Mouse (Mus musculus) midbrain, embryonic 13.5 days (tissue): Measurements from ENCODE around the gene Ccnl1. TPM values are rescaled to one million over a fixed set of nuclear protein-coding genes. Genes with fewer than 3 reads are reported as not detected.

Experiments used
- ATAC-seq: fragments of 200-750 bp; cut with Nextera tagmentation; 2 replicates; pipeline ENCODE4 v1.8.0; 2017; ENCODE audit warnings: mild to moderate bottlenecking, moderate TSS enrichment, moderate library complexity
- H3K27ac ChIP-seq: fragments of 300-500 bp; sonication (generic); 2 replicates; pipeline ENCODE4 v1.5.1; 2015; ENCODE audit warnings: inconsistent platforms, mild to moderate bottlenecking, moderate library complexity
- H3K27me3 ChIP-seq: fragments of 300-500 bp; sonication (generic); 2 replicates; pipeline ENCODE4 v1.6.1; 2015; ENCODE audit warnings: mild to moderate bottlenecking, inconsistent platforms
- H3K36me3 ChIP-seq: fragments of 300-500 bp; sonication (generic); 2 replicates; pipeline ENCODE4 v1.6.1; 2015; ENCODE audit warnings: mild to moderate bottlenecking, inconsistent platforms
- H3K4me1 ChIP-seq: fragments of 300-500 bp; sonication (generic); replicated peaks from 2 replicates; pipeline ENCODE4 v1.6.1; 2015; ENCODE audit warnings: inconsistent platforms
- H3K4me2 ChIP-seq: fragments of 300-500 bp; sonication (generic); replicated peaks from 2 replicates; pipeline ENCODE4 v1.6.1; 2015; ENCODE audit warnings: moderate library complexity, mild to moderate bottlenecking, inconsistent platforms
- H3K4me3 ChIP-seq: fragments of 300-500 bp; sonication (generic); replicated peaks from 2 replicates; pipeline ENCODE4 v1.5.1; 2015; ENCODE audit warnings: mild to moderate bottlenecking, inconsistent platforms
- H3K9ac ChIP-seq: fragments of 300-500 bp; sonication (generic); replicated peaks from 2 replicates; pipeline ENCODE4 v1.6.1; 2015; ENCODE audit warnings: mild to moderate bottlenecking, inconsistent platforms
- H3K9me3 ChIP-seq: fragments of 300-500 bp; sonication (generic); 2 replicates; pipeline ENCODE4 v1.6.1; 2016; ENCODE audit warnings: mild to moderate bottlenecking, inconsistent platforms
- WGBS: fragments of 180-500 bp; shearing (Covaris S2); methylation state at CpG from one replicate; pipeline ENCODE4 v1.1.7; 2015; 5-methylcytosine and 5-hydroxymethylcytosine counted together
- polyA plus RNA-seq: library from polyadenylated mRNA; unstranded; fragments of >200 nt; fragmentation: Nextera tagmentation; extraction: Ambion mirVana; gene quantifications from 2 replicates; pipeline ENCODE4 v1.2.1, GENCODE M21; 2015

Ccnl1 gene
- polyA plus RNA-seq, 1 experiment from 2014 or later, result 87.8 TPM

- peak overlapping the region; percentile 96 for H3K27ac ChIP-seq
- ATAC-seq, result peak; percentile 4
- H3K9ac ChIP-seq, result peak overlapping the region; percentile 71
- H3K9me3 ChIP-seq, result no peaks in the 10 kb centered on the region
- H3K36me3 ChIP-seq, result no peaks in the 10 kb centered on the region
- peak overlapping the region; percentile 60 for H3K4me3 ChIP-seq
- H3K4me2 ChIP-seq, result peak overlapping the region; percentile 63
- peaks cover 13% of the 10 kb centered on the region for H3K4me1 ChIP-seq
- 2% methylated on average over 5 of the region's 5 CpGs for WGBS
- H3K27me3 ChIP-seq, result no peaks in the 10 kb centered on the region
These were observed 17.3 kb upstream of the Ccnl1 start for GRCm38 (mm10) chr3:65975317-65975716.

GRCm38 (mm10) chr3:65974232-65975058 lies 16.4 kb upstream of the Ccnl1 start:
- Histone ChIP-seq H3K9me3 (no peaks in the 10 kb centered on the region), H3K27ac (peak overlapping the region; percentile 96), H3K4me1 (peaks cover 13% of the 10 kb centered on the region), H3K4me3 (peak overlapping the region; percentile 60), H3K4me2 (peak overlapping the region; percentile 63), H3K9ac (peak overlapping the region; percentile 71), H3K27me3 (no peaks in the 10 kb centered on the region), H3K36me3 (no peaks in the 10 kb centered on the region)
- under 1% methylated on average over 42 of the region's 43 CpGs for WGBS
- peak; percentile 98 for ATAC-seq

- H3K4me3 ChIP-seq, result peak overlapping the region; percentile 60
- no peak for ATAC-seq
- H3K27me3 ChIP-seq, result no peaks in the 10 kb centered on the region
- H3K4me1 ChIP-seq, result peaks cover 13% of the 10 kb centered on the region
- H3K27ac ChIP-seq, result peak overlapping the region; percentile 96
- WGBS, result 46% methylated on average over 8 of the region's 8 CpGs
- no peaks in the 10 kb centered on the region for H3K9me3 ChIP-seq
- H3K36me3 ChIP-seq, result no peaks in the 10 kb centered on the region
- peak overlapping the region; percentile 71 for H3K9ac ChIP-seq
- peak overlapping the region; percentile 63 for H3K4me2 ChIP-seq
These were observed 15.6 kb upstream of the Ccnl1 start for GRCm38 (mm10) chr3:65973501-65974231.

GRCm38 (mm10) chr3:65969196-65969595 lies 11.1 kb upstream of the Ccnl1 start:
- Histone ChIP-seq H3K4me3 (no peak overlapping the region), H3K4me1 (peaks cover 6% of the 10 kb centered on the region), H3K4me2 (no peak overlapping the region), H3K9me3 (no peaks in the 10 kb centered on the region), H3K27ac (no peak overlapping the region), H3K9ac (no peak overlapping the region), H3K27me3 (no peaks in the 10 kb centered on the region), H3K36me3 (no peaks in the 10 kb centered on the region)
- ATAC-seq, result no peak
- WGBS, result 95% methylated on average over 3 of the region's 3 CpGs

- WGBS, result 98% methylated on average over 1 of the region's 1 CpGs
- Histone ChIP-seq H3K4me2 (no peak overlapping the region), H3K27me3 (no peaks in the 10 kb centered on the region), H3K4me1 (no peaks in the 10 kb centered on the region), H3K9me3 (no peaks in the 10 kb centered on the region), H3K4me3 (no peak overlapping the region), H3K27ac (no peak overlapping the region), H3K36me3 (no peaks in the 10 kb centered on the region), H3K9ac (no peak overlapping the region)
- no peak for ATAC-seq
These were observed 8.3 kb upstream of the Ccnl1 start for GRCm38 (mm10) chr3:65966360-65966759.

- Histone ChIP-seq H3K4me3 (no peak overlapping the region), H3K9me3 (no peaks in the 10 kb centered on the region), H3K36me3 (no peaks in the 10 kb centered on the region), H3K27ac (no peak overlapping the region), H3K4me1 (peaks cover 11% of the 10 kb centered on the region), H3K27me3 (no peaks in the 10 kb centered on the region), H3K4me2 (no peak overlapping the region), H3K9ac (no peak overlapping the region)
- 81% methylated on average over 4 of the region's 4 CpGs for WGBS
- ATAC-seq, result no peak
These were observed 4.4 kb upstream of the Ccnl1 start for GRCm38 (mm10) chr3:65962270-65962930.

GRCm38 (mm10) chr3:65960291-65960945 lies 2.4 kb upstream of the Ccnl1 start:
- Histone ChIP-seq H3K4me3 (no peak overlapping the region), H3K27ac (no peak overlapping the region), H3K4me1 (peaks cover 25% of the 10 kb centered on the region), H3K4me2 (no peak overlapping the region), H3K9me3 (no peaks in the 10 kb centered on the region), H3K27me3 (no peaks in the 10 kb centered on the region), H3K9ac (no peak overlapping the region), H3K36me3 (peaks cover 10% of the 10 kb centered on the region)
- WGBS, result 95% methylated on average over 5 of the region's 5 CpGs
- ATAC-seq, result no peak

- peaks cover 12% of the 10 kb centered on the region for H3K36me3 ChIP-seq
- H3K4me2 ChIP-seq, result peak overlapping the region; percentile 91
- peaks cover 32% of the 10 kb centered on the region for H3K4me1 ChIP-seq
- no peaks in the 10 kb centered on the region for H3K9me3 ChIP-seq
- peak overlapping the region; percentile 86 for H3K4me3 ChIP-seq
- WGBS, result 61% methylated on average over 3 of the region's 3 CpGs
- peak overlapping the region; percentile 92 for H3K9ac ChIP-seq
- ATAC-seq, result no peak
- H3K27me3 ChIP-seq, result no peaks in the 10 kb centered on the region
- no peak overlapping the region for H3K27ac ChIP-seq
These were observed 1.5 kb upstream of the Ccnl1 start for GRCm38 (mm10) chr3:65959416-65960001.

GRCm38 (mm10) chr3:65958840-65959185 lies 764 bp upstream of the Ccnl1 start:
- 3% methylated on average over 9 of the region's 9 CpGs for WGBS
- Histone ChIP-seq H3K4me1 (peaks cover 38% of the 10 kb centered on the region), H3K27ac (peak overlapping the region; percentile 99), H3K9ac (peak overlapping the region; percentile 92), H3K9me3 (no peaks in the 10 kb centered on the region), H3K36me3 (peaks cover 17% of the 10 kb centered on the region), H3K4me3 (peak overlapping the region; percentile 86), H3K27me3 (no peaks in the 10 kb centered on the region), H3K4me2 (peak overlapping the region; percentile 91)
- peak; percentile 9; the same call in 1 of the 2 replicates for ATAC-seq

GRCm38 (mm10) chr3:65957271-65958101 lies 563 bp downstream of the Ccnl1 start:
- Histone ChIP-seq H3K4me3 (peak overlapping the region; percentile 86), H3K27me3 (no peaks in the 10 kb centered on the region), H3K9me3 (no peaks in the 10 kb centered on the region), H3K36me3 (peaks cover 21% of the 10 kb centered on the region), H3K9ac (peak overlapping the region; percentile 92), H3K27ac (peak overlapping the region; percentile 99), H3K4me1 (peaks cover 50% of the 10 kb centered on the region), H3K4me2 (peak overlapping the region; percentile 91)
- ATAC-seq, result peak; percentile 89
- WGBS, result under 1% methylated on average over 72 of the region's 94 CpGs
